Mouse (Mus musculus): Measurements from ENCODE around the gene Hif1an. TPM values are rescaled to one million over a fixed set of nuclear protein-coding genes. Genes with fewer than 3 reads are reported as not detected.

Gene Hif1an
- polyA plus RNA-seq, 1 experiment from 2014 or later: 43.5 TPM

GRCm38 (mm10) chr19:44542694-44543178 lies 19.9 kb upstream of the Hif1an start:
- Histone ChIP-seq H3K9ac (replicated peaks) (no peak overlapping the region), H3K36me3 (no peaks in the 10 kb centered on the region)

GRCm38 (mm10) chr19:44544372-44544771 lies 18.3 kb upstream of the Hif1an start:
- Histone ChIP-seq H3K9me3 (peaks cover 9% of the 10 kb centered on the region), H3K27ac (replicated peaks) (no peak overlapping the region), H3K4me2 (replicated peaks) (no peak overlapping the region), H3K4me1 (peaks cover 7% of the 10 kb centered on the region; the same call in 1 of the 2 replicates), H3K27me3 (peaks cover 57% of the 10 kb centered on the region), H3K9ac (replicated peaks) (no peak overlapping the region), H3K36me3 (peaks cover 15% of the 10 kb centered on the region), H3K4me3 (no peak overlapping the region)
- 55% methylated on average over 10 of the region's 10 CpGs for WGBS
- no peak for ATAC-seq (ENCODE audit: low FRiP score, low read depth)

More at GRCm38 (mm10) chr19:44542694-44543178, 19.9 kb upstream of the Hif1an start:
- Histone ChIP-seq H3K4me1 (peaks cover 7% of the 10 kb centered on the region; the same call in 1 of the 2 replicates), H3K4me3 (no peak overlapping the region), H3K27me3 (peaks cover 64% of the 10 kb centered on the region), H3K9me3 (peaks cover 9% of the 10 kb centered on the region), H3K4me2 (replicated peaks) (no peak overlapping the region), H3K27ac (replicated peaks) (no peak overlapping the region)
- 89% methylated on average over 8 of the region's 8 CpGs for WGBS
- no peak for ATAC-seq (ENCODE audit: low FRiP score, low read depth)

GRCm38 (mm10) chr19:44544775-44545174 lies 17.9 kb upstream of the Hif1an start:
- peaks cover 7% of the 10 kb centered on the region; the same call in 1 of the 2 replicates for H3K4me1 ChIP-seq
- 2% methylated on average over 13 of the region's 13 CpGs for WGBS
- no peak overlapping the region for H3K9ac ChIP-seq (replicated peaks)
- ATAC-seq (ENCODE audit: low FRiP score, low read depth): no peak
- H3K27me3 ChIP-seq: peaks cover 54% of the 10 kb centered on the region
- H3K27ac ChIP-seq (replicated peaks): no peak overlapping the region
- peaks cover 9% of the 10 kb centered on the region for H3K9me3 ChIP-seq
- peak overlapping the region; percentile 66 for H3K4me2 ChIP-seq (replicated peaks)
- peaks cover 19% of the 10 kb centered on the region for H3K36me3 ChIP-seq
- H3K4me3 ChIP-seq: no peak overlapping the region

- peaks cover 7% of the 10 kb centered on the region; the same call in 1 of the 2 replicates for H3K4me1 ChIP-seq
- peaks cover 9% of the 10 kb centered on the region for H3K9me3 ChIP-seq
- peak within 1 kb of the TSS; percentile 66 for H3K4me2 ChIP-seq (replicated peaks)
- H3K27ac ChIP-seq (replicated peaks): no peak within 1 kb of the TSS
- H3K27me3 ChIP-seq: peaks cover 54% of the 10 kb centered on the region
- H3K9ac ChIP-seq (replicated peaks): peak within 1 kb of the TSS; percentile 50
- peak; percentile 38 for ATAC-seq (ENCODE audit: low FRiP score, low read depth)
- WGBS: under 1% methylated on average over 47 of the region's 47 CpGs
- peak within 1 kb of the TSS; percentile 47 for H3K4me3 ChIP-seq
- H3K36me3 ChIP-seq: peaks cover 26% of the 10 kb centered on the region
Measured at GRCm38 (mm10) chr19:44545321-44546041, 17.2 kb upstream of the Hif1an start, which contains the start of gene Sec31b. TSS of gene Sec31b (minus strand) at chr19:44545864.

- Histone ChIP-seq H3K36me3 (peaks cover 55% of the 10 kb centered on the region), H3K4me3 (no peak within 1 kb of the TSS), H3K4me2 (replicated peaks) (no peak within 1 kb of the TSS), H3K9me3 (no peaks in the 10 kb centered on the region), H3K27me3 (peaks cover 5% of the 10 kb centered on the region), H3K4me1 (peaks cover 10% of the 10 kb centered on the region), H3K27ac (replicated peaks) (no peak within 1 kb of the TSS), H3K9ac (replicated peaks) (no peak within 1 kb of the TSS)
- ATAC-seq (ENCODE audit: low FRiP score, low read depth): no peak
- 96% methylated on average over 4 of the region's 4 CpGs for WGBS
Measured at GRCm38 (mm10) chr19:44552731-44553130, 9.9 kb upstream of the Hif1an start, which contains the start of gene Gm20538. TSS of gene Gm20538 (minus strand) at chr19:44552831.

- Histone ChIP-seq H3K36me3 (peaks cover 50% of the 10 kb centered on the region), H3K4me2 (replicated peaks) (no peak overlapping the region), H3K9ac (replicated peaks) (no peak overlapping the region), H3K27me3 (peaks cover 9% of the 10 kb centered on the region), H3K27ac (replicated peaks) (no peak overlapping the region), H3K4me1 (peaks cover 10% of the 10 kb centered on the region), H3K4me3 (no peak overlapping the region), H3K9me3 (no peaks in the 10 kb centered on the region)
- 94% methylated on average over 4 of the region's 4 CpGs for WGBS
- ATAC-seq (ENCODE audit: low FRiP score, low read depth): no peak
Measured at GRCm38 (mm10) chr19:44553286-44553685, 9.4 kb upstream of the Hif1an start.

GRCm38 (mm10) chr19:44554490-44554860 lies 8.2 kb upstream of the Hif1an start:
- Histone ChIP-seq H3K4me1 (peaks cover 10% of the 10 kb centered on the region), H3K27ac (replicated peaks) (no peak overlapping the region), H3K27me3 (peaks cover 16% of the 10 kb centered on the region), H3K9me3 (no peaks in the 10 kb centered on the region), H3K4me3 (peak overlapping the region; percentile 91), H3K36me3 (peaks cover 39% of the 10 kb centered on the region), H3K9ac (replicated peaks) (peak overlapping the region; percentile 88), H3K4me2 (replicated peaks) (peak overlapping the region; percentile 90)
- 0 out of 2 replicates have a peak, but pooled peaks have one; percentile 12 for ATAC-seq (ENCODE audit: low FRiP score, low read depth)
- WGBS: 7% methylated on average over 7 of the region's 8 CpGs

GRCm38 (mm10) chr19:44554861-44555590 lies 7.6 kb upstream of the Hif1an start, which contains the start of gene Ndufb8:
TSS of gene Ndufb8 (minus strand) at chr19:44555440.
- ATAC-seq (ENCODE audit: low FRiP score, low read depth): peak; percentile 90
- WGBS: under 1% methylated on average over 50 of the region's 50 CpGs
- H3K36me3 ChIP-seq: peaks cover 33% of the 10 kb centered on the region

GRCm38 (mm10) chr19:44564006-44564405 lies 1.4 kb downstream of the Hif1an start:
- no peaks in the 10 kb centered on the region for H3K9me3 ChIP-seq
- peaks cover 16% of the 10 kb centered on the region for H3K4me1 ChIP-seq
- no peak for ATAC-seq (ENCODE audit: low FRiP score, low read depth)
- peaks cover 48% of the 10 kb centered on the region for H3K36me3 ChIP-seq
- H3K4me2 ChIP-seq (replicated peaks): peak overlapping the region; percentile 78
- no peak overlapping the region for H3K9ac ChIP-seq (replicated peaks)
- no peak overlapping the region for H3K27ac ChIP-seq (replicated peaks)
- WGBS: 92% methylated on average over 14 of the region's 14 CpGs
- H3K27me3 ChIP-seq: 0 out of 2 replicates have a peak, but pooled peaks cover 3% of the 10 kb centered on the region
- peak overlapping the region; percentile 84; the same call in 1 of the 2 replicates for H3K4me3 ChIP-seq

More at GRCm38 (mm10) chr19:44554861-44555590, 7.6 kb upstream of the Hif1an start, which contains the start of gene Ndufb8:
- H3K27ac ChIP-seq (replicated peaks): peak within 1 kb of the TSS; percentile 10; the same call in 1 of the 2 replicates
- H3K4me3 ChIP-seq: peak within 1 kb of the TSS; percentile 91
- peak within 1 kb of the TSS; percentile 88 for H3K9ac ChIP-seq (replicated peaks)
- no peaks in the 10 kb centered on the region for H3K9me3 ChIP-seq
- H3K4me1 ChIP-seq: peaks cover 10% of the 10 kb centered on the region
- peaks cover 18% of the 10 kb centered on the region for H3K27me3 ChIP-seq
- peak within 1 kb of the TSS; percentile 90 for H3K4me2 ChIP-seq (replicated peaks)

GRCm38 (mm10) chr19:44567763-44568162 lies 5.1 kb downstream of the Hif1an start:
- Histone ChIP-seq H3K9me3 (no peaks in the 10 kb centered on the region), H3K4me2 (replicated peaks) (no peak overlapping the region), H3K9ac (replicated peaks) (no peak overlapping the region), H3K27me3 (no peaks in the 10 kb centered on the region), H3K4me3 (no peak overlapping the region), H3K27ac (replicated peaks) (no peak overlapping the region), H3K36me3 (peaks cover 85% of the 10 kb centered on the region), H3K4me1 (peaks cover 16% of the 10 kb centered on the region)
- WGBS: 89% methylated on average over 3 of the region's 3 CpGs
- no peak for ATAC-seq (ENCODE audit: low FRiP score, low read depth)

- Histone ChIP-seq H3K36me3 (peaks cover 54% of the 10 kb centered on the region), H3K27me3 (no peaks in the 10 kb centered on the region), H3K4me2 (replicated peaks) (no peak overlapping the region), H3K9ac (replicated peaks) (no peak overlapping the region), H3K4me3 (no peak overlapping the region), H3K27ac (replicated peaks) (no peak overlapping the region), H3K4me1 (no peaks in the 10 kb centered on the region), H3K9me3 (no peaks in the 10 kb centered on the region)
- ATAC-seq (ENCODE audit: low FRiP score, low read depth): no peak
- 82% methylated on average over 7 of the region's 7 CpGs for WGBS
Measured at GRCm38 (mm10) chr19:44576275-44576674, 13.6 kb downstream of the Hif1an start.

All from midbrain, embryonic 12.5 days (tissue).